Mouse (Mus musculus) forebrain, embryonic 13.5 days (tissue): ENCODE measurements around the gene Baiap2. TPM values are rescaled to one million over a fixed set of nuclear protein-coding genes. Genes with fewer than 3 reads are reported as not detected.

Experiments used
- ATAC-seq: fragments of 200-750 bp; cut with Nextera tagmentation; 2 replicates; pipeline ENCODE4 v1.8.0; 2017
- H3K27ac ChIP-seq: fragments of 300-500 bp; sonication (generic); 2 replicates; pipeline ENCODE4 v1.5.1; 2015; ENCODE audit warnings: inconsistent platforms, mild to moderate bottlenecking, moderate library complexity
- H3K27me3 ChIP-seq: fragments of 300-500 bp; sonication (generic); 2 replicates; pipeline ENCODE4 v1.6.1; 2015; ENCODE audit warnings: mild to moderate bottlenecking, inconsistent platforms
- H3K36me3 ChIP-seq: fragments of 300-500 bp; sonication (generic); 2 replicates; pipeline ENCODE4 v1.6.1; 2015; ENCODE audit warnings: mild to moderate bottlenecking, inconsistent platforms; ENCODE audit not compliant: poor library complexity, severe bottlenecking
- H3K4me1 ChIP-seq: fragments of 300-500 bp; sonication (generic); 2 replicates; pipeline ENCODE4 v1.6.1; 2015; ENCODE audit warnings: inconsistent platforms
- H3K4me2 ChIP-seq: fragments of 300-500 bp; sonication (generic); 2 replicates; pipeline ENCODE4 v1.6.1; 2015; ENCODE audit warnings: inconsistent platforms, mild to moderate bottlenecking, moderate library complexity
- H3K4me3 ChIP-seq: fragments of 300-500 bp; sonication (generic); 2 replicates; pipeline ENCODE4 v1.5.1; 2015; ENCODE audit warnings: mild to moderate bottlenecking, inconsistent platforms
- H3K9ac ChIP-seq: fragments of 300-500 bp; sonication (generic); 2 replicates; pipeline ENCODE4 v1.6.1; 2015; ENCODE audit warnings: mild to moderate bottlenecking, inconsistent platforms
- H3K9me3 ChIP-seq: fragments of 300-500 bp; sonication (generic); replicated peaks from 2 replicates; pipeline ENCODE4 v1.6.1; 2016; ENCODE audit warnings: inconsistent platforms
- WGBS: fragments of 180-500 bp; shearing (Covaris S2); methylation state at CpG from one replicate; pipeline ENCODE4 v1.1.7; 2015; 5-methylcytosine and 5-hydroxymethylcytosine counted together
- polyA plus RNA-seq: library from polyadenylated mRNA; unstranded; fragments of >200 nt; fragmentation: Nextera tagmentation; extraction: Ambion mirVana; gene quantifications from 2 replicates; pipeline ENCODE4 v1.2.1, GENCODE M21; 2015

The Baiap2 gene
- polyA plus RNA-seq, 1 experiment from 2014 or later: 14.2 TPM

DNA sequence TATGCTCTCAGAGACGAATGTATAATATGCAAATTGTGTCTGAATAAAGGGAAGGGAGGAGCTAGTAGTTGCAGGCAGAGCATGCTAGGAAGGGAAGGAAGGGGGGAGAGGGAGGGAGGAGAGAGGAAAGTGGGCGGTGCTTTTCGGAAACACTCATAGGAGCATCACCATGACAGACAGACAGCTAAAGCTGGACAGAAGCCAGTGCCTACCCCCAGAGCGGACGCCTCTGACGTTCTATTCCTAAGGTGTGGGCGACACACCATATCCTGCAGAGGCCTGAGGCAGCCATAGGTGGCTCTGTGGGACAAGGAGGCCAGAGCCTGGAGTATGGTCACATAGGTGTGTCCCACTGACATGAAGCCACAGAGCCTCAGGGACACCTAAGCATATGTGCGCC, 97.9 kb downstream of the Baiap2 start:
- ATAC-seq: no peak
- 73% methylated on average over 8 of the region's 8 CpGs for WGBS
- peaks cover 27% of the 10 kb centered on the region for H3K4me1 ChIP-seq

DNA sequence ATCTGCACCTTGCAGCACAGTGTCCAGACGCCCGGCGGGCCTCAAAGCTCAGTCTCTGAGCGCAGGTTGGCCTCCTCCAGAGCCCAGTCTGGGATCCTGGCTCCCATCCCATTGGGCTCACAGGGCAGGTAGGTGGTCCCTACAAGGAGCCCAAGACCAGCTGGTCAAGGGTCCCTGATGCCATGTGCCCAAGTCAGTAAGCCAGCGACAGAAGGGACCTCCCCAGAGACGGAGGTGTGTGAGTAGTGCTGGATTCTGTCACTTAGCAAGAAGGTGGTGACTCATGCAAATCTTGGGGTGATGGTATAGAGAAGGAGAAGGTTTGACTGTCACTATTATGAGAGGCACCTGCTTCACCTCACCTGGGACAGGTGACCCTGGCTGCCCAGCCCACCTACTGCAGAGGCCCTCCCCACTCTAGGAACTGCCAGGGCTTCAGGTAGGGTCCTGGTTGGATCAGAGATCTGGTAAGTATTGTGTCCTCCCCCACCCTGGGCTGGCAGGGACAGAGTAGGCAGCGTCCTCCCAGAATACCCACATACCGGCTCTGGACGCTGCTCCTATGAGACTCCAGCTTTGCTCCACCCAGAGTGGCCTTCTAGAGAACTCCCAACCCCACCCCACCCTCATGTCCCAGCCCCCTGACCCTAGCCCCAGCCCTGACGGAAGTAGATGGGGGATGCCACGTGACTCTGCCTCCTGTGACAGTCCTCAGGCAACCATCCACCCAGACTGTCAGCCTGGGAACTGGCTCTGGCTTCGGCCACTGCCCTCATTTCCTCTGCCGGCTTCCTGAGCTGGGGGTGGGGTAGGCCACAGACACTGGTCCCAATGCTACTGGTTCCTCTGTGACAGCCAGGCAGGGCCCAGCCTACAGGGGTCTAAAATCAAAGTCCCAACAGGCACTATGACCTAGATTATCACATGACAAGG, 98.9 kb downstream of the Baiap2 start:
- Histone ChIP-seq H3K4me3 (no peak overlapping the region), H3K27me3 (no peaks in the 10 kb centered on the region), H3K4me1 (peaks cover 37% of the 10 kb centered on the region), H3K36me3 (no peaks in the 10 kb centered on the region), H3K4me2 (no peak overlapping the region), H3K9me3 (no peaks in the 10 kb centered on the region), H3K9ac (no peak overlapping the region), H3K27ac (no peak overlapping the region; the same call in 1 of the 2 replicates)
- ATAC-seq: no peak
- WGBS: 81% methylated on average over 13 of the region's 13 CpGs

More for the DNA sequence above, 97.9 kb downstream of the Baiap2 start:
- Histone ChIP-seq H3K36me3 (no peaks in the 10 kb centered on the region), H3K9ac (no peak overlapping the region), H3K27me3 (no peaks in the 10 kb centered on the region), H3K4me2 (no peak overlapping the region), H3K4me3 (no peak overlapping the region), H3K9me3 (no peaks in the 10 kb centered on the region), H3K27ac (no peak overlapping the region)

DNA sequence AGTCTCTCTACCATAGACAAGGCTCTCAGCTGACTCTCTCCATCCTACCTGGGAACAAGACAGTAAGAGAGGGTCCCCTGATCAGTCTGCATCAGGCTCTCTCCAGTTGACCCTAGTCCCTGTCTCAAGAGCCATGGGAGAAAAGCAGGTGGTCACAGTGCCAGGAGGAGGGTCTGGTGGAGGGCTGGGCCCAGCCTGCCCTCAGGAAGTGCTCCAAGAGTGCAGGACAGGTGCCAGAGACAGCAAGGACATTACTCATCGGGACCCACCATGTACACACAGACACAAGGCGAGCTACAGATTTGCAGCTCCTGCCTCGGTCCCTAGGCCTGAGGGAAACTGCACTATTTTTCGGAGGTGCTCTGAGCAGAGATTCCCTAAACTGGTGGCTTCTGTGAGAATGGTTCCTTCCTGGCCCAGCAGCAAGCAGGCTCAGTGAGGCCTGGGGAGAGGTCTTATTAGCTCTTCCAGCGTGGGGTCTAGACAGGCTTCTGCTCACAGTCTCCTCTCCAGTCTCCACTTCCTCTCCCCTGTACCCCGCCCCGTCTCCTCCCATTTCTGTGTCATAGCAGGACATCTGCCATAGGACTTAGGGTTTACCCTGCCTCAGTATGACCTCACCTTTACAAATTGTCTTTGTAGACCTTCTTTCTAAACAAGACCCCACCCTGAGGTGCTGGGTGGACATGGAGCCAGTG, 99.7 kb downstream of the Baiap2 start:
- 82% methylated on average over 7 of the region's 7 CpGs for WGBS
- ATAC-seq: no peak
- Histone ChIP-seq H3K36me3 (no peaks in the 10 kb centered on the region), H3K4me2 (no peak overlapping the region), H3K4me1 (peaks cover 40% of the 10 kb centered on the region), H3K9ac (no peak overlapping the region), H3K9me3 (no peaks in the 10 kb centered on the region), H3K27ac (no peak overlapping the region; the same call in 1 of the 2 replicates), H3K27me3 (no peaks in the 10 kb centered on the region), H3K4me3 (no peak overlapping the region)

DNA sequence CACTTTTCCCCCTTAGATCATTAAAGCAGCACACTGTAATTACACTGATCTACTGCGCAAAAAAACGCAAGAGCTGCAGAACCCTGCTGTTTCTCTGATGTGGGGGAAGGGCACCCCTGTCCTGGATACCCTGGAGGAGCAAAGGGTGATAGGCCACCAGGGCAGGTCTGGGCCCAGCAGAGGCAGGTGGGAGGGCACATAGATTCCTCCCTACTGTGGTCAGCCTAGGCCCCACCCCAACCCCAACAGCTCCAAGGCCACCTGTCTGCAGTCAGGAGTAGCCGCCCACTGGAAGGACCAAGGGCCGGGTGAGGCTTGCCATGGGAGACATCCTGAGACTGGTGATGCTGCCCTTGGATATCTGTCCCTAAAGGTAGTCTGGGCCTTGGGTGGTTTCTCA, 102.8 kb downstream of the Baiap2 start:
- H3K36me3 ChIP-seq: no peaks in the 10 kb centered on the region
- peaks cover 13% of the 10 kb centered on the region; the same call in 1 of the 2 replicates for H3K27me3 ChIP-seq
- peak overlapping the region; percentile 83 for H3K27ac ChIP-seq
- 61% methylated on average over 4 of the region's 4 CpGs for WGBS
- H3K4me3 ChIP-seq: peak overlapping the region; percentile 72
- peaks cover 50% of the 10 kb centered on the region for H3K4me1 ChIP-seq
- peak overlapping the region; percentile 93 for H3K9ac ChIP-seq
- peak overlapping the region; percentile 82 for H3K4me2 ChIP-seq
- H3K9me3 ChIP-seq: no peaks in the 10 kb centered on the region
- ATAC-seq: no peak

DNA sequence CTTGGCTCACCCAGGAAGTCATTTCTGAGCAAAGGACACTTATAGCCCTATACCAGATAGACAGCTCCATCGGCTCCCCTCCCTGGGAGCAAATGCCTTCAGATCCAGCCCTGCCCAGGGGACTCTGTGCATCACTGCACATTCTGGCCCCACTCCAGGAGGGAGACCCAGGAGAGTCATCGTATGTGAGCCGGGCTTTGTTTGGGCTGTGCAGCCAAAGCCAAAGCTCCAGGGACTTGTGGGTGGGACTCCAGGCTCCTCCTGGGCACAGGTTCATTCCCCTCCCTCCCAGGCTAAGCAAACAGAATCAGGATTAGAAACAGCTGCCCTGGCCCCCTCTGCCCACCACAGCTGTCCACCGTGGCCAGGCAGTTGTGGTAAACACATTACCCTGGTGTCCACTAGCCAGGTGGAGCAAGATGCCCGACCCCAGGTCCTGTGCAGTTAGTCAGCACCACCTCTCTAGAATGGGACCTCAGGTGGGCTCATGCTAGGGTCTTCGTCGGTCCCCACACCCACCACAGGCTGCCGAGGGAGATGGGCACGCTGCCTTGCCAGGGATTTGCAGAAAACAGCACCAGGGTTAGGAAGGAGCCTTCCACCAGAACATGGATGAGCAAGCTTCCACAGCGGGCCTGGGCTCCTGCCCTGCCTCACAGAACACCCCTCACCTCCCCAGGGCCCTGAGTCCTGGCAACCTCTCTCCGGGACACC, 103.4 kb downstream of the Baiap2 start:
- Histone ChIP-seq H3K27ac (peak overlapping the region; percentile 83), H3K4me1 (peaks cover 44% of the 10 kb centered on the region), H3K4me2 (peak overlapping the region; percentile 82), H3K27me3 (peaks cover 13% of the 10 kb centered on the region; the same call in 1 of the 2 replicates), H3K9me3 (no peaks in the 10 kb centered on the region), H3K9ac (peak overlapping the region; percentile 93), H3K4me3 (peak overlapping the region; percentile 72), H3K36me3 (no peaks in the 10 kb centered on the region)
- WGBS: 30% methylated on average over 11 of the region's 11 CpGs
- ATAC-seq: peak; percentile 8; the same call in 1 of the 2 replicates

DNA sequence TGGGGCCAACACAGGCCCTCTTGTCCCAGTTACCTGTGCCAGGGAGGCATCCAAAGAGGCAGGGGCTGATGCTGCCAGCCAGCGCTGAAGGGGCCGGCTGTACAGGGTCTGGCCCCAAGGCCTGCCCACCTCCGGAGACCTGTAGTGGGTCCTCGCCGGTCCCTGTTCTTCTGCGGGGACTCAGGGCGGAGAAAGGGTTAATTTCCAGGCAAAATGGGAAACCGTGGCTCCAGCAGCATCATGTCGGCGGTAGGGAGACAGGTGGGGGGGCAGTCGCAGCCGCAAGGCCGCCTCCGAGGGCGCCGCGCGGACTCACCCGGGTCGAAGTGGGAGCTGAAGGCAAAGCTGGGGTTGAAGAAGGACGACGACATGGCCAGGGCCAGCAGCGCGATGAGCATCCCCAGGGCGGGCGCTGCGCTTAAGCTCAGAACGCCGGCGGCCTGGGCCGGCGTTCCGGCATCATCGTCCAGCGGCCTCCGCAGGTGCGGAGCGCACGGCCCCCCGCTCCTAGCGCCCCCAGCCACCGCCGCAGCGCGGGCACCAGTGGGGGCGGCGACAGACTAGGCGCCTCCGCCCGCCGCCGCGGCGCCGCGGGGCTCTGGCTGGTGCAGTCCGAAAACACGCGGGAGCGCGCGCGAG, 104.1 kb downstream of the Baiap2 start, which contains the start of gene Aatk:
Gene Aatk (minus strand): TSS at position 615 of the 639 bp plus-strand sequence.
- Histone ChIP-seq H3K9ac (peak within 1 kb of the TSS; percentile 93), H3K27ac (peak within 1 kb of the TSS; percentile 83), H3K27me3 (peaks cover 13% of the 10 kb centered on the region; the same call in 1 of the 2 replicates), H3K4me2 (peak within 1 kb of the TSS; percentile 82), H3K4me3 (peak within 1 kb of the TSS; percentile 72), H3K36me3 (no peaks in the 10 kb centered on the region), H3K4me1 (peaks cover 51% of the 10 kb centered on the region), H3K9me3 (no peaks in the 10 kb centered on the region)
- 0 out of 2 replicates have a peak, but pooled peaks have one; percentile 39 for ATAC-seq
- under 1% methylated on average over 39 of the region's 63 CpGs for WGBS

DNA sequence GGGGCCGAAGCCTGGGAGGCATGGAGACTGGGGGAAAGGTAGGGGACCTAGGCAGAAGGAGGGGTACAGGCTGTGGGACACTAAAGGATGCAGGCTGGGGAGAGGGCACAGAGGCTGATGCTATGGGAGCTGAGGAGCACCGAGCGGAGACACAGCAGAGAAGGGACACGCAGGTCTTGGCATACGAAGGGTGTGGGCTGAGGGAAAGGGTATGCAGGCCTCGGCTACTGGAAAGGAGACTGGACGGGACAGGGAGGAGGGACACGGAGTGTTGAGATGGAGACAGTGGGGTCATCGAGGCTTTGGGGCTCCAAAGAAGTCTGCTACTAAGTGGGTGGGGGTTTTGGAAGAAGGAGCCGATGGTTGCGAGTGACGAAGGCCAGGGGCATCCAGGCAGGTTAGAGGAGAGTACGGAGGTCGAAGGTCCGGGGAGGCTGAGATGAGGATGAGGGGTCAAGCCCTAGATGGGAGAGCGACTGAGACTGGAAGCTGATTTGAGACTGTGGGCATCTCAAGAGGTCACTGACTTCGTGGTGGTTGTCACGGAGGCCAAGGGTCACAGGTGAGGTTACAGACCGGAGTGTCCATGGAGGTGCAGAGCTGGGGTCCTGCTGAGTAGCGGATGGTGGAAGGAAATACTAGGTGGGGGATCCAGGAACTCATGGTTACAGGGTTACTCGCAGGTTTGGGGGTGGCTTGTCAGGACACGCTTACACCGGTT, 105.1 kb downstream of the Baiap2 start:
- H3K4me2 ChIP-seq: peak overlapping the region; percentile 82
- H3K9ac ChIP-seq: peak overlapping the region; percentile 93
- peaks cover 13% of the 10 kb centered on the region; the same call in 1 of the 2 replicates for H3K27me3 ChIP-seq
- 7% methylated on average over 23 of the region's 23 CpGs for WGBS
- H3K36me3 ChIP-seq: no peaks in the 10 kb centered on the region
- H3K4me3 ChIP-seq: peak overlapping the region; percentile 72
- no peaks in the 10 kb centered on the region for H3K9me3 ChIP-seq
- H3K27ac ChIP-seq: peak overlapping the region; percentile 83
- H3K4me1 ChIP-seq: peaks cover 52% of the 10 kb centered on the region
- ATAC-seq: peak; percentile 39

DNA sequence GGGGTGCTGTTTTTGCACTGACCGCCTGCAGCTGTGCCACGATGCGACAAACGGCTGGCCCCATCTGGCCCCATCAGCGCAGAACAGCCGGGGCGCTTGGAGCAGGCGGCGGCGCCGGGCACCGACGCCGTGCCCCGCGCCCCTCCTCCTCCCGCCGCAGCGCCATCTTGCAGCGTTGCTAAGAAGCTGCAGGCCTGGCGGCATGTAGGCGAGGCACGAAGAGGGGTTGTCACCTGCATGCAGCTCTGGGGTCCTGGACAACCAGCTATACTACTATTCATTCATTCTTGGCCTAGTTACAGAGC, 105.6 kb downstream of the Baiap2 start:
- H3K9me3 ChIP-seq: no peaks in the 10 kb centered on the region
- H3K36me3 ChIP-seq: no peaks in the 10 kb centered on the region
- 3% methylated on average over 23 of the region's 23 CpGs for WGBS
- peaks cover 13% of the 10 kb centered on the region; the same call in 1 of the 2 replicates for H3K27me3 ChIP-seq
- peak; percentile 44 for ATAC-seq
- peak overlapping the region; percentile 72 for H3K4me3 ChIP-seq
- no peak overlapping the region for H3K27ac ChIP-seq
- H3K9ac ChIP-seq: peak overlapping the region; percentile 93
- H3K4me2 ChIP-seq: peak overlapping the region; percentile 82
- H3K4me1 ChIP-seq: peaks cover 52% of the 10 kb centered on the region

DNA sequence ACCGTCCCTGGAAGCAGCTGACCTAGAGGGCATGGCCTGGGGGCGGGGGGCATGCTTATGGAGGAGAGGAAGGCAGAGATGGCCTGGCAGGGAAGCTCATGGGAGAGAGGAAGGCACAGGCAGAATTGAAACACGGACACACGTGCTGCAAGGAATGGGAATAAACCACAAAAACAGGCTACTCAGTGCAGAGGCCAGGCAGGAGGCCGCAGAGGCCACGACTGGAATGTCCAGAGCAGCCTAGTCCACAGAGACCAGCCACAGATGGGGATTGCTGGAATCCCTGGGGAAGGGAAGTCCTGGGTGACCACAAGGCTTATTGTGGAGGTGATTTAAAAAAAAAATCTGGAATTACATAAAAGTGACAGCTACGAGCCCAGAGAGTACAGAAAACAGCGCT, 106.5 kb downstream of the Baiap2 start:
- no peak overlapping the region for H3K4me2 ChIP-seq
- H3K9me3 ChIP-seq: no peaks in the 10 kb centered on the region
- no peak overlapping the region for H3K9ac ChIP-seq
- H3K4me1 ChIP-seq: peaks cover 52% of the 10 kb centered on the region
- no peaks in the 10 kb centered on the region for H3K36me3 ChIP-seq
- no peak overlapping the region for H3K27ac ChIP-seq
- no peak overlapping the region for H3K4me3 ChIP-seq
- H3K27me3 ChIP-seq: peaks cover 13% of the 10 kb centered on the region; the same call in 1 of the 2 replicates
- 84% methylated on average over 8 of the region's 8 CpGs for WGBS
- ATAC-seq: no peak

DNA sequence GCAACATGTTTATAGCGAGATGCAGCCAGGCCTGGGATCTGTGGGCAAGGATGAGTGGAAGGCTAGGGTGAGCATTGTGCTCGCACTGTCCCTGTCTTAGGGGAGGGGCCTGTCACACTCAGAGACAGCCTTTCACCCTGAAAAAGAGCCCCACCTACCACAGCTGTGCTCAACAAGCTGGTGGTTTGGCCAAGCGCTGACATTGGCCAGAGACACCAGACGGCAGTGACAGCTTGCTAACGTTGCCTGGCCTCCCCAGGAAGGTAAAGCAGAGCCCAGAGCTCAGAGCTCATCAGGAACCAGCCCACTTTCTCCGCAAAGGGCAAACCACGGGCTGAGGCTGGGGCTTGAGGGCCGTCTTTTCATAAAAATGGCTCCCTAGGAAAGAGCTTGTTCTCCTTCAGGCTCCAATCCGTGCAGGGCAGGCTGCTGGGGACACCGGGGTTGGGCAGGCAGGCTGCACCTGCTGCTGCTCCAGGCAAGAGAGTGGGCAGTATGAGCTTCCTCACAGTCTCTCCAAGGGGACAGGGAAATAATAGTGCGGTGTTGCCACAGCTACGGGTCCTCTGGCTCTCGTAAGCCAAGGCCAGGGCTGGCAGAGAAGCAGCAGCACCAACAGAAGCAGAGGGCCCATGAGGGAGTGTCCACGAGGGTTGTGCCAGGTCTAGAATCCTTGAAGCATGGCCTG, 108.7 kb downstream of the Baiap2 start:
- Histone ChIP-seq H3K4me2 (no peak overlapping the region), H3K9ac (no peak overlapping the region; the same call in 1 of the 2 replicates), H3K4me3 (no peak overlapping the region), H3K27ac (no peak overlapping the region; the same call in none of the 2 replicates), H3K36me3 (no peaks in the 10 kb centered on the region), H3K9me3 (no peaks in the 10 kb centered on the region), H3K27me3 (peaks cover 13% of the 10 kb centered on the region; the same call in 1 of the 2 replicates), H3K4me1 (peaks cover 33% of the 10 kb centered on the region)
- WGBS: 45% methylated on average over 14 of the region's 14 CpGs
- 0 out of 2 replicates have a peak, but pooled peaks have one; percentile 20 for ATAC-seq
